ENCODE assay signal across 12 mouse cellular contexts in the genomic region with DNA sequence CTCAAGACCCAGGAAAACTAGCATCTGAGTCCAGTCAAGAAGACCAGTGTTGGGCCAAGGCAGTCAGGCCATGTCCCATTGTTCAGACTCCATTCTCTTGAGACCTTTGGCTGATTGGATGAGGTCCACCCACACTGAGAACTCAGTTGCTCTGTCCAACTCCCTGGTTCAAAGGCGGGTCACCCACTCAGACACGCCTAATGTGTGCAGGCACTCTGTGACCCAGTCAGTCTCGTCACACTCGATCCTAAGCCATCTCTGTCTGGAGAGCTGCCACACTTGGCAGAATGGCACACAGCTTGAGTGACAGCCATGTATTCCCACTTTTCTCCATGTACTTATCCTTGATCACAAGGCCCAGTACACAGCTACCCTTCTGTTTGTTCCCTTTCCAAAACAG.
DNase-seq lines count a peak whose midpoint lies in the region.
"Had no signal": no experiment of that assay in that cellular context is flagged by ENCODE, and none has a peak within 500 bp of the region (broad histone marks: within the 10 kb centered on the region; RNA-seq: fewer than 3 reads in every experiment).

No protein-coding gene starts in this region.

- DNase-seq in cerebellum, adult 9-11 months, result peak; percentile 32
- DNase-seq in cerebellum, adult 8-10 months, result no peak
- peak; percentile 17 for DNase-seq in layer of hippocampus, adult 11-12 months (ENCODE audit: low spot score)
- no peak for DNase-seq in layer of hippocampus, postnatal 25 days (ENCODE audit: extremely low spot score in 1 of 2, low spot score in 1 of 2)
- peak; percentile 47 for DNase-seq in ZHBTc4 (ENCODE audit: low read depth, low spot score)
- peak; percentile 24 for DNase-seq in heart, postnatal 25 days (ENCODE audit: low spot score)
- DNase-seq in spleen, postnatal 4 days (ENCODE audit: low spot score in 2 of 2), result no peak
- no peak for DNase-seq in urinary bladder, postnatal 25 days (ENCODE audit: low spot score)
- DNase-seq: adrenal gland, postnatal 36 days; gastrocnemius, postnatal 25 days; spleen, adult 18-20 months; thymus, postnatal 4 days had no signal

- intact Hi-C loops in heart, postnatal 25 days (cut with DNase I), result no loop called here

Comparison
In these comparisons a context has a peak if more than half of its experiments do, and no peak if none do; other contexts are left out.
1. DNase-seq: peak in cerebellum, adult 9-11 months (single experiment), layer of hippocampus, adult 11-12 months (single experiment), ZHBTc4 (single experiment) and heart, postnatal 25 days (single experiment); none in cerebellum, adult 8-10 months (single experiment), layer of hippocampus, postnatal 25 days (0 of 2), spleen, postnatal 4 days (0 of 2) and urinary bladder, postnatal 25 days (single experiment).